Mouse (Mus musculus): ENCODE data around the gene Mrps25.

- TF ChIP-seq GATA1 (IDR thresholded peaks at IDR 0.05; ENCODE audit: borderline replicate concordance, low read length), result no peak
- no peak for TF ChIP-seq FLI1 (IDR thresholded peaks at IDR 0.05; ENCODE audit: low read length)
These were observed 345 bp upstream of the Mrps25 start for GRCm38 (mm10) chr6:92184178-92184577.

Data from megakaryocyte, embryonic 14.5 days (primary cell).